Mouse (Mus musculus) liver, adult (tissue): ENCODE measurements around the gene Gm6588.
A peak's percentile ranks its signal among the peaks of the same experiment; 100 is the strongest.

ENCODE experiments used
- GATA4 ChIP-seq: IDR thresholded peaks from 2 replicates; pipeline ENCODE4 v1.6.1; 2014; ENCODE audit warnings: mild to moderate bottlenecking, low read length; ENCODE audit not compliant: insufficient replicate concordance

The Gm6588 gene

DNA sequence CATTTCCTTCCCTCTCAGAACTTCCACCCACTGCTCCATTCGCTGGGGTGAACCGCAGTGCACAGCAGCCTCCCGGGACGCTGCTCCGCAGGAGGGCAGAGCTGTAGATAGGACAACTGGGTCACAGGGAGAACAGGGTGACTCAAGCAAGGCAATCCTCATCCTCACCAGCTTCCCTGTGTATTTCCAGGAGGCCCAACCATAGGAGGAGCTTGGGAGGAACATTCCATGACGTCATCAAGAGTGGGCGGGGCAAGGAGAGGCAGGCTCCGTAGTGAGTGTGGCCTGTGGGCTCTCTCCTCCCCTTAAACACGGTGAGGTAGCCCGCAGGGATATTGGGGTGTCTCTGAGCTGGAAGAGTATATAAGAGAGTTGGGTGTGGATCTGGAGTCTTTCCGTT is 44.3 kb downstream of the Gm6588 start:
- no peak for TF ChIP-seq GATA4

DNA sequence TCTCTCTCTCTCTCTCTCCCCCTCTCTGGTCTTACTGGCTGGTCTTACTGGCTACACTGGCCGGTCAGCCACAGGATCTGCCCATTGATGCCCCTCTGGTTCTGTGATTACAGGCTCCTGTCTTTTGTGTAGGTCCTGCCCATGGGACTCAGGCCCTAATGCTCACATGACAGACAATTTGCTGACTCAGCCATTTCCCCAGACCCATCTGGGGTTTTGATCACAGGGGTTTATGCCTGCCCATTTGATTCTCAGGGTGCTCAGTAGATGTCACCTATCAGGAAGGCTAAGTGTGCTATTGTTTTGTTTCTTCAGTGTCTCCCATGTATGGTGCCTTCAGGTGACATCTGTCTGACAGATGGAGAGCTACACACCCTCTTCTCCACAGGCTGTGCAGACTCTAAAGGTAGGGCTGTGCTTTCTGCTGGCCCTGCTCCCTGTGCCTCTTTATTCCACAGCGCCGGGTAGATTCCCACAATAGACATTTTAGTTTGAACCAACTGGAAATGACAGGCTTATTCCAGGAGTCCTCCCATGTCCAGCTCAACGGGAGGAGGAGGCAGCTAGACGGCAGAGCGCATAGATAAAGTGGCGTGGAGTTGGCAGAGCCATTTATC is 47.6 kb downstream of the Gm6588 start:
- TF ChIP-seq GATA4 = no peak

DNA sequence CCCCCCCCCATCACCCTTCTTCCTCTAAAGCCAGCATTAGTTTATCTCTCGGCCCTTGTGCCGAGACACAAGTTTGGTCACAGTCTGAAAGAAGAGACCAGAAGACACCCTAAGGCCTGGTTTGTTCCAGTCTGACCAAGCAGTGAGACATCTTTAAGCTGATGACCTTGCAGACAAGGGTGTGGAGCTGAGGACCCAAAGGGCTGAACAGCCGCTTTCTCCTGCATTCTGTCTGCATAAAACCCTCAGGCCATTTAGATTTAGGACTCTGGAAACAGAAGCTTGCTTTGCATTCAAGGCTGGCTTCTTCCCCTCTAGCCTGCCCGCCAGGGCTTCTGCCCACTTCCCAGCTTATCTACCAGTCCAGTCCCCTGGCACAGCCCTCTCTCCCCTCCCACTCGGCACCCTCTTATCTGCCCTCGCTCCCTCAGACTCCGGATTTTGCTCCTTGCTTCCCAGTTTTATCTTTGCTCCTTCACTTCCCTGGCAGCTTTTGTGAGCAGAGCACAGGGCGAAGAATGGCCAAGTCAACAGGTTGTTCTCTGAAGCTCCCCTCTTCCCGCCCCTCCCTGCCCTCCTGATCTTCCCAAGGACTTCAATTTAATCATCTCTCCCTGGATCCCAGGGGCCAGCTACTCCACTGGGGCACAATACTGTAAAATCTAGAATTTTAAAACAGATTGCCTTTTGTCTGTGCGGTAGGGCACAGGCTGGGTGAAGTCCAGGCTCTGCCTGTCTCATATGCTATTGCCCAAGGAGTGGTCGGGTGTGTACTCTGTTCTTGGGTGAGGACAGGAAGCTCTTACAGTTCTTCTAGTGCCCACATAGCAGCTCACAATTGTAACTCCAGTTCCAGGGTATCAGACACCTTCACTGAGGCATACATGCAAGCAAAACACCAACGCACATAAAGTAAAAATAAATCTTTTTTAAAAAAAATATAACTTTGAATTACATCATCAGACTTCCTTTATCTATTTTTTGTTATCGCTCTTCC is 50.0 kb downstream of the Gm6588 start:
- TF ChIP-seq GATA4 = peak; percentile 60; the same call in 1 of the 2 replicates

- no peak for TF ChIP-seq GATA4
Observed at GRCm38 (mm10) chr5:112499918-112500682, 50.9 kb downstream of the Gm6588 start.
